Mouse (Mus musculus) stomach, postnatal 0 days (tissue): ENCODE results near the gene Rnf214. TPM values are rescaled to one million over a fixed set of nuclear protein-coding genes. Genes with fewer than 3 reads are reported as not detected.

ENCODE experiments used
- ATAC-seq: fragments of 200-750 bp; cut with Nextera tagmentation; 2 replicates; pipeline ENCODE4 v1.8.0; 2017; ENCODE audit not compliant: low FRiP score, low TSS enrichment
- DNase-seq: peaks from one replicate; pipeline ENCODE4 v3.0.0-alpha.2; 2016; ENCODE audit warnings: low spot score
- H3K27ac ChIP-seq: fragments of 300-500 bp; sonication (generic); replicated peaks from 2 replicates; pipeline ENCODE4 v1.5.1; 2014; ENCODE audit warnings: mild to moderate bottlenecking, control low read depth
- H3K27me3 ChIP-seq: fragments of 300-500 bp; sonication (generic); 2 replicates; pipeline ENCODE4 v1.6.1; 2014; ENCODE audit warnings: low read length; ENCODE audit not compliant: control insufficient read depth, insufficient read depth
- H3K36me3 ChIP-seq: fragments of 300-500 bp; sonication (generic); 2 replicates; pipeline ENCODE4 v1.6.1; 2014; ENCODE audit warnings: low read length, mixed read lengths; ENCODE audit not compliant: control insufficient read depth, insufficient read depth
- H3K4me1 ChIP-seq: fragments of 300-500 bp; sonication (generic); replicated peaks from 2 replicates; pipeline ENCODE4 v1.6.1; 2014; ENCODE audit warnings: antibody characterized with exemption; ENCODE audit not compliant: control insufficient read depth, insufficient read depth
- H3K4me2 ChIP-seq: fragments of 300-500 bp; sonication (generic); replicated peaks from 2 replicates; pipeline ENCODE4 v1.6.1; 2014; ENCODE audit warnings: low read depth, mild to moderate bottlenecking, control low read depth, moderate library complexity
- H3K4me3 ChIP-seq: fragments of 300-500 bp; sonication (generic); 2 replicates; pipeline ENCODE4 v1.5.1; 2014; ENCODE audit warnings: low read depth, low read length, control low read depth
- H3K9ac ChIP-seq: fragments of 300-500 bp; sonication (generic); 2 replicates; pipeline ENCODE4 v1.6.1; 2014; ENCODE audit warnings: mild to moderate bottlenecking, low read length, control low read depth, mixed read lengths
- H3K9me3 ChIP-seq: fragments of 300-500 bp; sonication (generic); 2 replicates; pipeline ENCODE4 v1.6.1; 2016; ENCODE audit warnings: low read length; ENCODE audit not compliant: control insufficient read depth
- CTCF ChIP-seq: IDR thresholded peaks from 2 replicates; pipeline ENCODE4 v1.5.1; 2016; ENCODE audit warnings: antibody characterized with exemption, low read depth, mild to moderate bottlenecking, moderate library complexity
- EP300 ChIP-seq: optimal IDR thresholded peaks from 2 replicates; pipeline ENCODE3; 2016; ENCODE audit warnings: antibody characterized with exemption
- WGBS: fragments of 180-500 bp; shearing (Covaris S2); extraction: QIAGEN DNeasy Blood & Tissue Kit; methylation state at CpG from one replicate; pipeline ENCODE4 v1.1.7; 2014; 5-methylcytosine and 5-hydroxymethylcytosine counted together
- polyA plus RNA-seq: library from polyadenylated mRNA; unstranded; fragments of >200 nt; fragmentation: Nextera tagmentation; extraction: Ambion mirVana; gene quantifications from 2 replicates; pipeline ENCODE4 v1.2.1, GENCODE M21; 2015

Rnf214 gene
- polyA plus RNA-seq, 1 experiment from 2014 or later, result 22.3 TPM

DNA sequence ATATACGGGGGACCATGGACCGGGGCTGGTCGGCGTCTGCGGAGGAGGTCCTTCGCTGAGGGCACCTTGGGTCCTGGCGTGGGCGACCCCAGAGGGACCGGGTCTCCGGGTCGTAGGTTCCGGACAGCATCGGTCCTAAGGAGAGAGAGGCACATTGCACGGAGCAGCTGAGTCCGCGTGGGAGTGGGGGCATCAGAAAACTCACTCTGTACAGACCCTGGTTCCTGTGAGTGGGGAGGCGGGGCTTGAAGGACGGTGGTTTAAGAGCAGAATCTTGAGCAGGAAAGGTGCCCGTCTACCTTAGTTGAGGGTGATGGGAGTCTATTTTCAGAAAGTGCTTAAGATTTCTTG lies 342 bp upstream of the Rnf214 start:
- H3K36me3 ChIP-seq, result peaks cover 9% of the 10 kb centered on the region
- H3K27me3 ChIP-seq, result no peaks in the 10 kb centered on the region
- H3K9me3 ChIP-seq, result no peaks in the 10 kb centered on the region
- WGBS, result under 1% methylated on average over 19 of the region's 19 CpGs
- no peaks in the 10 kb centered on the region; the same call in 1 of the 2 replicates for H3K4me1 ChIP-seq
- TF ChIP-seq CTCF, result no peak
- no peak for TF ChIP-seq EP300
- ATAC-seq (no peak; the same call in 1 of the 2 replicates), DNase-seq (no peak)
- peak overlapping the region; percentile 99 for H3K27ac ChIP-seq
- H3K4me3 ChIP-seq, result peak overlapping the region; percentile 89
- H3K4me2 ChIP-seq, result peak overlapping the region; percentile 80
- H3K9ac ChIP-seq, result peak overlapping the region; percentile 94

GRCm38 (mm10) chr9:45905811-45906237 lies 887 bp downstream of the Rnf214 start:
- H3K9me3 ChIP-seq, result no peaks in the 10 kb centered on the region

GRCm38 (mm10) chr9:45905196-45905595 lies 1.5 kb downstream of the Rnf214 start:
- ATAC-seq, result no peak
- DNase-seq, result no peak
- Histone ChIP-seq H3K4me1 (no peaks in the 10 kb centered on the region; the same call in 1 of the 2 replicates), H3K27ac (no peak overlapping the region), H3K27me3 (no peaks in the 10 kb centered on the region), H3K9me3 (no peaks in the 10 kb centered on the region), H3K36me3 (peaks cover 4% of the 10 kb centered on the region; the same call in 1 of the 2 replicates), H3K4me3 (peak overlapping the region; percentile 89), H3K4me2 (peak overlapping the region; percentile 80), H3K9ac (peak overlapping the region; percentile 94; the same call in 1 of the 2 replicates)
- TF ChIP-seq EP300 (no peak), CTCF (no peak)
- 54% methylated on average over 4 of the region's 4 CpGs for WGBS

More at GRCm38 (mm10) chr9:45905811-45906237, 887 bp downstream of the Rnf214 start:
- Histone ChIP-seq H3K4me1 (no peaks in the 10 kb centered on the region; the same call in 1 of the 2 replicates), H3K27ac (peak overlapping the region; percentile 99), H3K27me3 (no peaks in the 10 kb centered on the region), H3K36me3 (peaks cover 4% of the 10 kb centered on the region; the same call in 1 of the 2 replicates), H3K9ac (peak overlapping the region; percentile 94), H3K4me3 (peak overlapping the region; percentile 89), H3K4me2 (peak overlapping the region; percentile 80)
- WGBS, result 1% methylated on average over 19 of the region's 27 CpGs
- ATAC-seq, result peak; percentile 16
- no peak for TF ChIP-seq EP300
- no peak for DNase-seq

DNA sequence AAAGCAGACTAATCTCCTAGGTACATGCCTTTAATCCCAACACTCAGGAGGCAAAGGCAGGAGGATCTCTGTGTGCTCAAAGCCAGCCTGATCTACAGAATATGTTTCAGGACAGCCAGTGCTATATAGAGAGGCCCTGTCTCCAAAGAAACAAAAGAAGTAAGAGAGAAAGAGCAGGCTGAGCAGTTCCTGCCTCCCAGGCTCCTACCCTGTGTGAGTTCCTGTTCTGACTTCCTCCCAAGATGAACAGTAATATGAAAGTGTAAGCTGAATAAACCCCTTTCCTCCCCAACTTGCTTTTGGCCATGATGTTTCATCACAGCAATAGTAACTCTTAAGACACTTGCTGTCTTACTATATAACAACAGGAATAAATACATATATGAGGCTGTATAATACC lies 13.0 kb downstream of the Rnf214 start:
- Histone ChIP-seq H3K36me3 (peaks cover 24% of the 10 kb centered on the region), H3K4me2 (no peak overlapping the region), H3K9me3 (no peaks in the 10 kb centered on the region), H3K4me1 (no peaks in the 10 kb centered on the region), H3K27ac (no peak overlapping the region), H3K9ac (no peak overlapping the region), H3K27me3 (no peaks in the 10 kb centered on the region), H3K4me3 (no peak overlapping the region)
- DNase-seq, result no peak
- no peak for TF ChIP-seq CTCF
- TF ChIP-seq EP300, result no peak
- ATAC-seq, result no peak

DNA sequence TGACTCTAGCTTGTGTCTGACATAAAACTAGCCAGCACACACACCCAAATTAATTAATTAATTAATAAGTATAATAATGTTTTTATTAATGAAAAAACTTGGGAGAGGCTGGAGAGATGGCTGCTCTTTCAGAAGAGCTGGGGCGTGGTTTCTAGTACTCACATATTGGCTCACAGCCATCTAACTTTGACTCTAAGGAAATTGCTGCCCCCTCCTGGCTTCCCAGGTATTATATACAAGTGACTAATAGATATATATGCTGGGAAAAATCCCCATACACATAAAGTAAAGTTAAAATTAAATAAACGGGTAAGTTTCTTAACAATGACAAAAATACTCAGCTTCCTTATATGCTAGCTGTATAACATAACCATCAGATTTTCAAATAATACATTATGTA lies 28.8 kb downstream of the Rnf214 start:
- WGBS, result 47% methylated on average over 2 of the region's 2 CpGs
- no peaks in the 10 kb centered on the region for H3K27me3 ChIP-seq
- H3K4me2 ChIP-seq, result no peak overlapping the region
- no peak overlapping the region for H3K27ac ChIP-seq
- H3K36me3 ChIP-seq, result peaks cover 5% of the 10 kb centered on the region; the same call in 1 of the 2 replicates
- TF ChIP-seq EP300, result no peak
- TF ChIP-seq CTCF, result peak; percentile 67
- H3K9ac ChIP-seq, result no peak overlapping the region
- no peaks in the 10 kb centered on the region for H3K4me1 ChIP-seq
- no peaks in the 10 kb centered on the region for H3K9me3 ChIP-seq
- no peak for ATAC-seq
- no peak overlapping the region for H3K4me3 ChIP-seq
- peak; percentile 65 for DNase-seq

DNA sequence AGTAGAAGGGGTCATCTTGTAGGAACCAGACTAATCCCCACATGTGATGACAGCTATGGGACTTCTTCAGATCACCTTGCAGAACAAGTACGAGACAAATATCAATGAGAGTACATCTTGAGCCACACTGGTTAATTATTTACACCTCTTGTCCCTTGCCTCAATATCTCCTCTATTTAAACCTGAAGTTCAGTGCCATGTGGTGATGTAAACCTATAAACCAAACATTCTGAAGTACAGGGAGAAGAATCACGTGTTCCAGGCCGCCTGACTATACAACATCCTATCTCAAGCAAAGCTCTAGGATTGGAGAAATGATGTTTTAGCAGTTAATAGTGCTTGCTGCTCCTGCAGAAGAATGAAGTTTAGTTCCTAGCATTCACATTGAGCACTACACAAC lies 36.4 kb downstream of the Rnf214 start:
- ATAC-seq, result no peak
- TF ChIP-seq EP300 (no peak), CTCF (no peak)
- H3K4me2 ChIP-seq, result no peak overlapping the region
- H3K4me3 ChIP-seq, result no peak overlapping the region
- H3K4me1 ChIP-seq, result no peaks in the 10 kb centered on the region
- no peaks in the 10 kb centered on the region for H3K27me3 ChIP-seq
- no peak overlapping the region for H3K27ac ChIP-seq
- peaks cover 27% of the 10 kb centered on the region for H3K36me3 ChIP-seq
- H3K9me3 ChIP-seq, result no peaks in the 10 kb centered on the region
- H3K9ac ChIP-seq, result no peak overlapping the region
- WGBS, result 82% methylated on average over 3 of the region's 3 CpGs
- DNase-seq, result no peak
